Mouse (Mus musculus): Measurements from ENCODE around the gene Cfd.
"Not testable (repeated sequence)": the region's sequence is repeated elsewhere in the genome, so short reads cannot be mapped to it uniquely, and the experiment has no call there.

Cfd gene

GRCm38 (mm10) chr10:79861230-79862048 lies 29.2 kb upstream of the Cfd start:
- DNase-seq: peak; percentile 75 to 76

- DNase-seq: no peak
Observed at GRCm38 (mm10) chr10:79862049-79862788, 28.4 kb upstream of the Cfd start.

- no peak for DNase-seq
Observed at GRCm38 (mm10) chr10:79862925-79863324, 27.7 kb upstream of the Cfd start.

GRCm38 (mm10) chr10:79864351-79865188 lies 26.1 kb upstream of the Cfd start:
- DNase-seq: no peak

GRCm38 (mm10) chr10:79865189-79865601 lies 25.5 kb upstream of the Cfd start:
- DNase-seq: no peak

- peak; percentile 44 to 52 for DNase-seq
Observed at GRCm38 (mm10) chr10:79865801-79866295, 24.8 kb upstream of the Cfd start.

- DNase-seq: no peak
Observed at GRCm38 (mm10) chr10:79866601-79867000, 24.1 kb upstream of the Cfd start.

- DNase-seq: no peak
Observed at GRCm38 (mm10) chr10:79871845-79872244, 18.8 kb upstream of the Cfd start.

- DNase-seq: no peak
Observed at GRCm38 (mm10) chr10:79872862-79873261, 17.8 kb upstream of the Cfd start.

- DNase-seq: no peak
Observed at GRCm38 (mm10) chr10:79873313-79873712, 17.3 kb upstream of the Cfd start.

- no peak for DNase-seq
Observed at GRCm38 (mm10) chr10:79873715-79874289, 16.9 kb upstream of the Cfd start.

- peak in 1 of 2 experiments; percentile 39 for DNase-seq
Observed at GRCm38 (mm10) chr10:79874290-79874862, 16.3 kb upstream of the Cfd start, which contains the start of the genes Prtn3 and Plppr3. Gene Prtn3, plus strand, starts transcription at chr10:79874476. Gene Plppr3, minus strand, starts transcription at chr10:79874634.

- no peak for DNase-seq
Observed at GRCm38 (mm10) chr10:79877174-79877573, 13.5 kb upstream of the Cfd start.

GRCm38 (mm10) chr10:79877757-79878156 lies 12.9 kb upstream of the Cfd start:
- no peak for DNase-seq

- no peak for DNase-seq
Observed at GRCm38 (mm10) chr10:79879527-79879926, 11.1 kb upstream of the Cfd start.

- DNase-seq: no peak
Observed at GRCm38 (mm10) chr10:79880721-79881120, 9.9 kb upstream of the Cfd start.

GRCm38 (mm10) chr10:79881981-79882380 lies 8.7 kb upstream of the Cfd start:
- DNase-seq: peak in 1 of 2 experiments; percentile 13

GRCm38 (mm10) chr10:79883297-79884084 lies 7.2 kb upstream of the Cfd start:
- peak; percentile 86 to 88 for DNase-seq

GRCm38 (mm10) chr10:79884446-79884845 lies 6.2 kb upstream of the Cfd start:
- DNase-seq: peak; percentile 39 to 54

- DNase-seq: not testable (repeated sequence)
Observed at GRCm38 (mm10) chr10:79884938-79885337, 5.7 kb upstream of the Cfd start.

- no peak for DNase-seq
Observed at GRCm38 (mm10) chr10:79886054-79886453, 4.6 kb upstream of the Cfd start, which contains the start of gene Elane. Gene Elane, plus strand, starts transcription at chr10:79886247.

Measured in cerebellum, postnatal 36 days (tissue).